Mouse (Mus musculus) limb, embryonic 15.5 days (tissue): ENCODE data around the gene Hnrnpk. TPM values are rescaled to one million over a fixed set of nuclear protein-coding genes. Genes with fewer than 3 reads are reported as not detected.
"Not testable (repeated sequence)": the region's sequence is repeated elsewhere in the genome, so short reads cannot be mapped to it uniquely, and the experiment has no call there.

Experiments used
- ATAC-seq: fragments of 200-750 bp; cut with Nextera tagmentation; 2 replicates; pipeline ENCODE4 v1.8.0; 2017; ENCODE audit warnings: low read depth, moderate TSS enrichment; ENCODE audit not compliant: insufficient number of reproducible peaks, low FRiP score, low TSS enrichment
- H3K27ac ChIP-seq: fragments of 300-500 bp; sonication (generic); 2 replicates; pipeline ENCODE4 v1.5.1; 2015; ENCODE audit warnings: moderate library complexity, mild to moderate bottlenecking, inconsistent platforms
- H3K27me3 ChIP-seq: fragments of 300-500 bp; sonication (generic); 2 replicates; pipeline ENCODE4 v1.6.1; 2015; ENCODE audit warnings: inconsistent platforms
- H3K36me3 ChIP-seq: fragments of 300-500 bp; sonication (generic); 2 replicates; pipeline ENCODE4 v1.6.1; 2015; ENCODE audit warnings: inconsistent platforms
- H3K4me1 ChIP-seq: fragments of 300-500 bp; sonication (generic); 2 replicates; pipeline ENCODE4 v1.6.1; 2015; ENCODE audit warnings: inconsistent platforms
- H3K4me2 ChIP-seq: fragments of 300-500 bp; sonication (generic); 2 replicates; pipeline ENCODE4 v1.6.1; 2015; ENCODE audit warnings: mild to moderate bottlenecking, inconsistent platforms
- H3K4me3 ChIP-seq: fragments of 300-500 bp; sonication (generic); 2 replicates; pipeline ENCODE4 v1.5.1; 2015; ENCODE audit warnings: mild to moderate bottlenecking, inconsistent platforms
- H3K9ac ChIP-seq: fragments of 300-500 bp; sonication (generic); 2 replicates; pipeline ENCODE4 v1.6.1; 2015; ENCODE audit warnings: inconsistent platforms
- H3K9me3 ChIP-seq: fragments of 300-500 bp; sonication (generic); 2 replicates; pipeline ENCODE4 v1.6.1; 2016; ENCODE audit warnings: inconsistent platforms
- WGBS: fragments of 180-500 bp; shearing (Covaris S2); methylation state at CpG from one replicate; pipeline ENCODE4 v1.1.7; 2015; 5-methylcytosine and 5-hydroxymethylcytosine counted together
- polyA plus RNA-seq: library from polyadenylated mRNA; unstranded; fragments of >200 nt; fragmentation: Nextera tagmentation; extraction: Ambion mirVana; gene quantifications from 2 replicates; pipeline ENCODE4 v1.2.1, GENCODE M21; 2015

Hnrnpk gene
- polyA plus RNA-seq, 1 experiment from 2014 or later, result 1,364 TPM

DNA sequence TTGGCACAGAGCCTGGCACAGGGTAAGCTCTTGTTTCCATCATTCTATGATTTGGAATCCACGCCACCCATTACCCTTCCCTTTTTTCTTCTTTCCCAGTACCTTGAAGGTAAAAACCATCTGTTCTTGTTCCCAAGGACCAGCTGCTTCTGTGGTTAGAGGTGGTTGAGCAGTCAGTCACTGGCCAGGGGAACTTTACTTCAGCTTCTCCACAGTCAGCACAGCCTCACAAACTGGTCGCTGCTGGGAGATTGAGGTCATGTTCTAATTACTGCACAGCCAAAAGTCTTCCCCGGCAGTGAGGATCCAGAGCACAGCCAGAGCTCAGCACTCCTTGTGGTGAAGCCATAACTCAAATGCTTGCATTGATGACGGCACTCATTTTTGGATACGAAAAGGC, 12.7 kb upstream of the Hnrnpk start:
- no peak for ATAC-seq
- WGBS, result 63% methylated on average over 5 of the region's 5 CpGs
- no peak overlapping the region for H3K27ac ChIP-seq

GRCm38 (mm10) chr13:58415374-58415773, 12.2 kb upstream of the Hnrnpk start:
- Histone ChIP-seq H3K9ac (no peak overlapping the region), H3K4me2 (no peak overlapping the region), H3K27ac (no peak overlapping the region), H3K27me3 (no peaks in the 10 kb centered on the region), H3K36me3 (peaks cover 17% of the 10 kb centered on the region; the same call in 1 of the 2 replicates), H3K9me3 (no peaks in the 10 kb centered on the region), H3K4me1 (no peaks in the 10 kb centered on the region), H3K4me3 (no peak overlapping the region)
- 49% methylated on average over 6 of the region's 6 CpGs for WGBS
- ATAC-seq, result no peak

More for the DNA sequence above, 12.7 kb upstream of the Hnrnpk start:
- Histone ChIP-seq H3K9me3 (no peaks in the 10 kb centered on the region), H3K9ac (no peak overlapping the region), H3K36me3 (peaks cover 16% of the 10 kb centered on the region; the same call in 1 of the 2 replicates), H3K4me2 (no peak overlapping the region), H3K4me1 (no peaks in the 10 kb centered on the region), H3K4me3 (no peak overlapping the region), H3K27me3 (no peaks in the 10 kb centered on the region)

- Histone ChIP-seq H3K4me1 (no peaks in the 10 kb centered on the region), H3K36me3 (peaks cover 23% of the 10 kb centered on the region; the same call in 1 of the 2 replicates)
- no peak for ATAC-seq
These were observed 7.9 kb upstream of the Hnrnpk start for GRCm38 (mm10) chr13:58411073-58411472.

DNA sequence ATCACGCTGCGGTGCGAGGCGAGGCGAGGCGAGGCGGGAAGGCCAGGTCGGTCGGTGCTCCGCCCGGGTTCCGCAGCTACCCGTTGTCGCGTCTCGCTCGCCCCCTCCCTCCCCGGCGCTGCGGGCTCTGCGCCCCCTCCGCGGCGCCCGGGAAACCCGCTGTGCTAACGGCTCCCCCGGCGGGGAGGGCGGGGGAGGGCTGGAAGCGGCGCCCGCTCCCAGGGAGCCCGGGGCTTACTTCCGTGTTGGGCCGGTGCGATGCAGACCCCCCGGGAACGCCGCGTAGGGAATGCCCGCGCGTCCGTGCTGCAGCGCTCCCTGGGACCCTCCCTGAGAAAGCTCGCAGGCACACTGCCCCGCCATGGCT, 416 bp downstream of the Hnrnpk start:
- ATAC-seq, result no peak; the same call in 1 of the 2 replicates

More at GRCm38 (mm10) chr13:58411073-58411472, 7.9 kb upstream of the Hnrnpk start:
- Histone ChIP-seq H3K27ac (no peak overlapping the region), H3K27me3 (no peaks in the 10 kb centered on the region), H3K9ac (no peak overlapping the region), H3K9me3 (no peaks in the 10 kb centered on the region), H3K4me3 (no peak overlapping the region), H3K4me2 (no peak overlapping the region)
- 93% methylated on average over 4 of the region's 4 CpGs for WGBS

DNA sequence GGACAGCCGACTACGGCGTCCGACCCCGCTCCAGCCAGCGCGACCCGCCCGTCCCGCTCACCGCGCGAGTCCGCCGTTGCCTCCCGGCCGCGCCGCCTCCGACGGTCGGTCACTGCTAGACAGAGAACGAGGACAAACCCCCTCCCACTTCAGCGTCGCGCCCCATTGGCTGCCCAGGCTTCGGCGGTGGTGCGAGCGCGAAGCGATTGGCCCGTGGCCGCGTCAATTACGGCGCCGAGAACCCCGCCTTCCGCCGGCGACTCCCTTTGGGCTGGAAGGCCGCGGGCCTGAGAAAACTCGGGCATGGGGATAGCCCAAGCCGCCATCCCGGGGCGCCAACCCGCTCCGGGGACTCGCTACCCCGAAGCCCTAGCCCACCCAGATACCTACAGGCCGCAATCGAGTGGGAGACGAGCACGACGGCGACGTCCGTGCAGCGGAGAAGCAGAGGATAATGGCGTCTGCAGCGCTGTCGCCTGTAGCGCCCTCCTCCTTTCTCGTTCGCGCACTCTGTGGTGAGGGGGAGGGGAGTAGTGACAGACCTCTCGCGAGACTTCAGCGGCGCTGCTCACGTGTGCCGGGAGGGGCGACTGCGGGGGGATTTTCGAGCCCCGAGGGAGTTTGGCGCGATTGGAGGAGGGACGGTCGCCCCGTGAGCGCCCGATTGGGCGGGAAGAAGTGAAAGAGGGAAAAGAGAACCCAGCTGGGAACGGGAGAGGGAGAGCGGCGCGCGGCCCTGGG, 970 bp downstream of the Hnrnpk start, which contains the start of gene Rmi1:
Rmi1 (plus strand) TSS at position 246 of the 741 bp plus-strand sequence.
- H3K36me3 ChIP-seq, result peaks cover 9% of the 10 kb centered on the region; the same call in 1 of the 2 replicates
- ATAC-seq, result peak; percentile 96
- H3K4me1 ChIP-seq, result peaks cover 5% of the 10 kb centered on the region; the same call in 1 of the 2 replicates
- peak within 1 kb of the TSS; percentile 54 for H3K4me2 ChIP-seq
- H3K9ac ChIP-seq, result peak within 1 kb of the TSS; percentile 99
- no peaks in the 10 kb centered on the region for H3K27me3 ChIP-seq
- H3K27ac ChIP-seq, result peak within 1 kb of the TSS; percentile 99
- H3K4me3 ChIP-seq, result peak within 1 kb of the TSS; percentile 86
- H3K9me3 ChIP-seq, result no peaks in the 10 kb centered on the region
- WGBS, result under 1% methylated on average over 89 of the region's 91 CpGs

More for the DNA sequence above, 416 bp downstream of the Hnrnpk start:
- H3K27ac ChIP-seq, result peak overlapping the region; percentile 99
- peak overlapping the region; percentile 48 for H3K4me2 ChIP-seq
- H3K9me3 ChIP-seq, result no peaks in the 10 kb centered on the region
- H3K36me3 ChIP-seq, result peaks cover 4% of the 10 kb centered on the region; the same call in 1 of the 2 replicates
- peaks cover 3% of the 10 kb centered on the region; the same call in 1 of the 2 replicates for H3K4me1 ChIP-seq
- WGBS, result under 1% methylated on average over 37 of the region's 48 CpGs
- H3K9ac ChIP-seq, result peak overlapping the region; percentile 99
- peak overlapping the region; percentile 86 for H3K4me3 ChIP-seq
- no peaks in the 10 kb centered on the region for H3K27me3 ChIP-seq

DNA sequence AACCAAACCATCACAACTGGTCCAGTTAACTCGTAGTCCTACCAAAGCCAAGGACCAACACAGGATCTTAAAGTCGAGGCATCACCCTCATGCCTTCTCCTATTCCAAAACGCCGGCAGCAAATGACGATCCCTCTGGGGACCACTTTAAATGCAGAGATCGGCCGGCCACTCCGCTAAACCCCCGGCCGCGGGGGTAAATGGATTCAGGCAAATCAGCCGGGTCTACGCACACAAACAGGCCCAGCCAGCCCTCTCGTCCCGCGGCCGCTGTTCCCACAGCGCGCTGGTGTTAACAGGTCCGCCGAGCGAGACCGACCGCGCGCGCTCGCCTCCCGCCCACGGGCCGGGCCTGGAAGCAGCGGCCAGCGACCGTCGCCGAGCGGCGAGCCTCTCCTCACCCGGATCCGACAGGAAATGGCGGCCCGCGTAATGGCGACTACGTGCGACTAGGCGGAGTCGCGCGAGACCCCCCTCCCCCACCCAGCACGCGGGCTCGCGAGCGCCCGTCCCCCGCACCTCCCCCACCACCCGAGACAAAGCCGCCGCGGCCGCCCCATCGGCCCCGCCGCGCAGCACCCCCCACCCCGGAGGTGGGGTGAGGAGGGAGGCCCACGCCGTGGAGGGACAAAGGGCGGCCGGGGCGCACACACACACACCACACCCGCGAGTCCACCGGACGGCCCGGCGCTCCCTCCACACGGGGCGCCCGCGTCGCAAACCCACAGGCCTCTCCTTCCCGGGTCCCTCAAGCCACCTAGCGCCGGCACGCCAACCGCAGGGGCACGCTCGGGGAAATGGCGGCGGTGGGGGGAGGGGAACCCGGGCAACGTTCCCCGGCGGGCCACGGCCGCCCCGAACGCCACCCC, 1.8 kb downstream of the Hnrnpk start:
- Histone ChIP-seq H3K36me3 (peaks cover 13% of the 10 kb centered on the region; the same call in 1 of the 2 replicates), H3K4me3 (peak overlapping the region; percentile 86), H3K27ac (peak overlapping the region; percentile 99), H3K9me3 (no peaks in the 10 kb centered on the region), H3K27me3 (no peaks in the 10 kb centered on the region), H3K4me1 (peaks cover 5% of the 10 kb centered on the region; the same call in 1 of the 2 replicates), H3K9ac (peak overlapping the region; percentile 99), H3K4me2 (peak overlapping the region; percentile 54)
- peak; percentile 42 for ATAC-seq
- under 1% methylated on average over 80 of the region's 100 CpGs for WGBS

- Histone ChIP-seq H3K27ac (peak overlapping the region; percentile 99; the same call in 1 of the 2 replicates), H3K9ac (peak overlapping the region; percentile 99)
- WGBS, result under 1% methylated on average over 11 of the region's 11 CpGs
These were observed 2.6 kb downstream of the Hnrnpk start for GRCm38 (mm10) chr13:58400576-58400975.

DNA sequence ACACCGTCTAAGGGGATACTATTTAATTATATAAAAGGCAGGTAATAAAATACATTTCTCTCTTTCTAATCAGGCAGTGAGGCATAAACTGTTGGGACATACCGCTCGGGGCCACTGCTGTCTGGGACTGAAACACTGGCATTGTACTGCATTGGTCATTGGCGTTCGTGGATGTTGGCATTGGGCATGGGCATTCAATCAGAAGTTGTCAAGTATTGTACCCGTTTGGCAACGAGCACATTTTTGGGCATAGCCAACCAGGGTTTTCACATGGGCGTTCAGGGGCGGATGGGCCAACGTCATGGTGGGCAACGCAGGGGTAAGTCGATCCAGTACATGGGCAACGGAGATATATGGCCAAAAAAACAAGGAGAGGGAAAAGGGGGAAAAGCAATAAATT, 5.5 kb downstream of the Hnrnpk start:
- Histone ChIP-seq H3K9me3 (no peaks in the 10 kb centered on the region), H3K4me2 (no peak overlapping the region), H3K4me1 (peaks cover 5% of the 10 kb centered on the region; the same call in 1 of the 2 replicates), H3K9ac (no peak overlapping the region), H3K4me3 (no peak overlapping the region), H3K27ac (no peak overlapping the region), H3K36me3 (peaks cover 45% of the 10 kb centered on the region), H3K27me3 (no peaks in the 10 kb centered on the region)
- no peak for ATAC-seq
- 87% methylated on average over 13 of the region's 13 CpGs for WGBS

More at GRCm38 (mm10) chr13:58400576-58400975, 2.6 kb downstream of the Hnrnpk start:
- peak overlapping the region; percentile 86 for H3K4me3 ChIP-seq
- H3K4me1 ChIP-seq, result peaks cover 5% of the 10 kb centered on the region; the same call in 1 of the 2 replicates
- no peak for ATAC-seq
- peaks cover 21% of the 10 kb centered on the region for H3K36me3 ChIP-seq
- H3K4me2 ChIP-seq, result peak overlapping the region; percentile 54
- H3K27me3 ChIP-seq, result no peaks in the 10 kb centered on the region
- no peaks in the 10 kb centered on the region for H3K9me3 ChIP-seq

GRCm38 (mm10) chr13:58394392-58394791, 8.8 kb downstream of the Hnrnpk start:
- 79% methylated on average over 11 of the region's 11 CpGs for WGBS
- not testable (repeated sequence) for H3K27me3 ChIP-seq, H3K4me2 ChIP-seq, H3K4me3 ChIP-seq, H3K9ac ChIP-seq, H3K9me3 ChIP-seq, H3K4me1 ChIP-seq, ATAC-seq, H3K27ac ChIP-seq
- peaks cover 62% of the 10 kb centered on the region for H3K36me3 ChIP-seq

DNA sequence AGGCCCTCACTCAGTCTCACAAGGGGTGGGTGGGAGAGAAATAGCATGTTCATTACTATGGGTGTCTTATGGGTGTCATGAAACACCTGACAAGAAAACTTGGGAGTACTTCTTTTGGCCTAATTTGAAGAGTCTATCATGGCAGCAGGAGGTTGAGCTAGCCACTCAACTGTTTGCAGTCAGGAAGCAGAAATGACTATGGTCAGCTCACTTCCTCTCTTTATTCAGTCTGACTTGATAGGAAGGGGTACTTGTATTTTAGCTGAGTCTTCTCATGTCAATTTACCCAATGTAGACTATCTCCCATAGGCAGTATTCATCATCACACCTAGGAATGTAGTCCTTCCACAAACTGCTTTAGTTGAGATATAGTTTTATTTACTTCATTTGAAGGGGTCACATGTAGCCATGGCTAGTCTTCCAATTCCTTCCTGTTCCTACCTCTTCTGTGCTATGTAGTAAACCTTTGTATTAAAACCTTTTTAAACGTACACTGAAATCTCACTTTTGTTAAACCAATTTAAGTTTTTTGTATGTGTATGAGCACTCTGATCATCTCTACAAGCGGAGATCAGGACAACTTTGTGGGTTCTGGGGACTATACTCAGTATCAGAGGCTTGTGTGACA, 13.7 kb downstream of the Hnrnpk start:
- 74% methylated on average over 2 of the region's 2 CpGs for WGBS
- ATAC-seq, result no peak; the same call in 1 of the 2 replicates
- Histone ChIP-seq H3K27ac (no peak overlapping the region), H3K36me3 (peaks cover 30% of the 10 kb centered on the region), H3K27me3 (no peaks in the 10 kb centered on the region), H3K4me1 (0 out of 2 replicates have a peak, but pooled peaks cover 4% of the 10 kb centered on the region), H3K9me3 (no peaks in the 10 kb centered on the region), H3K4me3 (no peak overlapping the region), H3K4me2 (no peak overlapping the region), H3K9ac (no peak overlapping the region)

DNA sequence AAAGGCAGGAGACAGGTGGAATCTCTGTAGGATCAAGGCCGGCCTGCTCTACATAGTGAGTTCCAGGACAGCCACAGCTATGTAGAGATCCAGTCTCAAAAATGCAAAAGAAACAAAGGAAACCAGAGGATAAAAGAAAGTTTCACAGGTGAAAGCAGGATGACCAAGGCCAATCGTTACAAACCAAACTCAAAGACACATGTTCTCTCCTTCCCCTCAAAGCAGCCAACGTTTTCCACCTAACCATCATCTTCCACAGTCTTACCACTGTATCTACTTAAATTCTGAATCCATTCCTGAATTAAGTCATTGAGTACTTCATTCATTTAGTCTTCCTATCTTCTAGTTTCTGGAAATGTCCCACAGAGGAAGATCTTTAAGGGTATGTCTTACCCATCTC, 14.8 kb downstream of the Hnrnpk start:
- no peak overlapping the region for H3K9ac ChIP-seq
- H3K27me3 ChIP-seq, result no peaks in the 10 kb centered on the region
- no peak for ATAC-seq
- H3K36me3 ChIP-seq, result peaks cover 23% of the 10 kb centered on the region
- H3K27ac ChIP-seq, result no peak overlapping the region
- no peak overlapping the region for H3K4me3 ChIP-seq
- peaks cover 11% of the 10 kb centered on the region; the same call in 1 of the 2 replicates for H3K4me1 ChIP-seq
- 40% methylated on average over 3 of the region's 3 CpGs for whole genome bisulfite sequencing
- no peak overlapping the region for H3K4me2 ChIP-seq
- no peaks in the 10 kb centered on the region for H3K9me3 ChIP-seq
